Mouse (Mus musculus) hindbrain, embryonic 16.5 days (tissue): ENCODE data around the gene Ppp1r3a. TPM values are rescaled to one million over a fixed set of nuclear protein-coding genes. Genes with fewer than 3 reads are reported as not detected.
"Not testable (repeated sequence)": the region's sequence is repeated elsewhere in the genome, so short reads cannot be mapped to it uniquely, and the experiment has no call there.

Source experiments
- ATAC-seq: fragments of 200-750 bp; cut with Nextera tagmentation; 2 replicates; pipeline ENCODE4 v1.8.0; 2017; ENCODE audit warnings: moderate TSS enrichment, moderate library complexity
- H3K27ac ChIP-seq: fragments of 300-500 bp; sonication (generic); 2 replicates; pipeline ENCODE4 v1.5.1; 2014; ENCODE audit warnings: low read depth, mild to moderate bottlenecking, control low read depth, low read length, moderate library complexity
- H3K27me3 ChIP-seq: fragments of 300-500 bp; sonication (generic); replicated peaks from 2 replicates; pipeline ENCODE4 v1.6.1; 2014; ENCODE audit warnings: low read length; ENCODE audit not compliant: control insufficient read depth, insufficient read depth
- H3K36me3 ChIP-seq: fragments of 300-500 bp; sonication (generic); 2 replicates; pipeline ENCODE4 v1.6.1; 2014; ENCODE audit warnings: mild to moderate bottlenecking, low read length, moderate library complexity, mixed read lengths; ENCODE audit not compliant: control insufficient read depth, insufficient read depth
- H3K4me1 ChIP-seq: fragments of 300-500 bp; sonication (generic); 2 replicates; pipeline ENCODE4 v1.6.1; 2014; ENCODE audit warnings: low read depth, low read length; ENCODE audit not compliant: control insufficient read depth, insufficient read depth
- H3K4me2 ChIP-seq: fragments of 300-500 bp; sonication (generic); 2 replicates; pipeline ENCODE4 v1.6.1; 2014; ENCODE audit warnings: mild to moderate bottlenecking, low read length, control low read depth, moderate library complexity
- H3K4me3 ChIP-seq: fragments of 300-500 bp; sonication (generic); 2 replicates; pipeline ENCODE4 v1.5.1; 2014; ENCODE audit warnings: mild to moderate bottlenecking, low read length, control low read depth, moderate library complexity
- H3K9ac ChIP-seq: fragments of 300-500 bp; sonication (generic); 2 replicates; pipeline ENCODE4 v1.6.1; 2014; ENCODE audit warnings: low read depth, mild to moderate bottlenecking, control low read depth, low read length, moderate library complexity
- H3K9me3 ChIP-seq: fragments of 300-500 bp; sonication (generic); 2 replicates; pipeline ENCODE4 v1.6.1; 2014; ENCODE audit warnings: mild to moderate bottlenecking, low read length, moderate library complexity; ENCODE audit not compliant: control insufficient read depth
- WGBS: fragments of 180-500 bp; shearing (Covaris S2); extraction: QIAGEN DNeasy Blood & Tissue Kit; methylation state at CpG from one replicate; pipeline ENCODE4 v1.1.7; 2014; 5-methylcytosine and 5-hydroxymethylcytosine counted together
- polyA plus RNA-seq: library from polyadenylated mRNA; unstranded; fragments of >200 nt; fragmentation: Nextera tagmentation; extraction: Ambion mirVana; gene quantifications from 2 replicates; pipeline ENCODE4 v1.2.1, GENCODE M21; 2015

The Ppp1r3a gene
- polyA plus RNA-seq, 1 experiment from 2014 or later = not detected

DNA sequence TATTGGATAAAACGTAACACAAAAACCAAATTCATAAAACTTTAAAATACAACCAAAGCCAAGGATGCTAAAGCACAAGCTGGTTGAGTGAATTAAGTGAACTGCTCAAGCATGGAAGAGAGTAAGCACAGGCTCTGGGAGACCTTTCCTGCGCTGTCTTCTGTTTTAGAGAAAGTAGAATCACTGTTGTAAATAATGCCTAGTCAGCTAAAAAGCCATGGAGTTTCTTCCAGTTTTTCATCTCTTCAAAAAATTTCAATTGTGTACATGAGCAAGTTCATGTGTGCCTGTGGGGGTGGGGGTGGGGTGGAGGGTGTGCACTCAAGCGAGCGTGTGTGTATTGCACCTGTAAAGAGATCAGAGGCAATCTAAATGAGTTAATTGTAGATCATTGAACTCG is 24.1 kb downstream of the Ppp1r3a start:
- H3K9me3 ChIP-seq = no peaks in the 10 kb centered on the region
- no peaks in the 10 kb centered on the region for H3K36me3 ChIP-seq
- no peak overlapping the region for H3K9ac ChIP-seq
- H3K4me2 ChIP-seq = no peak overlapping the region
- no peak for ATAC-seq
- no peaks in the 10 kb centered on the region for H3K4me1 ChIP-seq
- no peak overlapping the region for H3K27ac ChIP-seq
- WGBS = 85% methylated on average over 5 of the region's 5 CpGs
- no peak overlapping the region for H3K4me3 ChIP-seq
- H3K27me3 ChIP-seq = no peaks in the 10 kb centered on the region

DNA sequence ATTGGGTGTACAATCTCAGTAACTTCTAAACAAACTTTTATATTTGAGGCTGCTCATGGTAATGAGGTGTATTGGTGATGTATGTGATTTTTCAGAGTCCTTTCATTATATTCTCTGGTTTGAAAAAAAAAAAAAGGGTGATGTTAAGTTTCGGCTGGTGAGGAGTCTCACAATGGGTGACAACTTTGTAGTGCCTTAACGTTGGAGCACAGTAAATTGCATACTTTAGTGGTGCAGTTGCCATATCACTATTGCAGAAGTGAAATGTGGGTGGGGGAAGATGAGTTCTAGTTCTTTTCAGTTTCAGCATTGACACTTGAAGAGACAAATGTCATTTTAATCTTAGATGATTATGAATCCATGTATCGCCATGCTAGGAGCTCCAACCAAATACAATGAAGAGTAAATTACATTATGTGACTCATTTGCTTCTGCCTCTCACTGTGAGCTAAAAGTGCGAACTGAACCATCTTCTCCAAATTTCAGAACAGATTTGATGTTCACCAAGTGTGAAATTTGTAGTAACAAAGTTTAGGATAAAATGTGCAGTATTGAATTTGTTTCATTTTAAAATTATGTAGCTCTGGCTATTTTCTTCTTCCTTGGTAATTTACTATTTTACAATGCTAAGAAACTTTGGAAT is 34.2 kb downstream of the Ppp1r3a start:
- H3K9ac ChIP-seq = no peak overlapping the region
- H3K9me3 ChIP-seq = no peaks in the 10 kb centered on the region
- H3K4me2 ChIP-seq = no peak overlapping the region
- no peaks in the 10 kb centered on the region for H3K4me1 ChIP-seq
- no peaks in the 10 kb centered on the region for H3K36me3 ChIP-seq
- ATAC-seq = no peak
- no peak overlapping the region for H3K27ac ChIP-seq
- 59% methylated on average over 4 of the region's 4 CpGs for WGBS
- H3K27me3 ChIP-seq = no peaks in the 10 kb centered on the region
- no peak overlapping the region for H3K4me3 ChIP-seq

DNA sequence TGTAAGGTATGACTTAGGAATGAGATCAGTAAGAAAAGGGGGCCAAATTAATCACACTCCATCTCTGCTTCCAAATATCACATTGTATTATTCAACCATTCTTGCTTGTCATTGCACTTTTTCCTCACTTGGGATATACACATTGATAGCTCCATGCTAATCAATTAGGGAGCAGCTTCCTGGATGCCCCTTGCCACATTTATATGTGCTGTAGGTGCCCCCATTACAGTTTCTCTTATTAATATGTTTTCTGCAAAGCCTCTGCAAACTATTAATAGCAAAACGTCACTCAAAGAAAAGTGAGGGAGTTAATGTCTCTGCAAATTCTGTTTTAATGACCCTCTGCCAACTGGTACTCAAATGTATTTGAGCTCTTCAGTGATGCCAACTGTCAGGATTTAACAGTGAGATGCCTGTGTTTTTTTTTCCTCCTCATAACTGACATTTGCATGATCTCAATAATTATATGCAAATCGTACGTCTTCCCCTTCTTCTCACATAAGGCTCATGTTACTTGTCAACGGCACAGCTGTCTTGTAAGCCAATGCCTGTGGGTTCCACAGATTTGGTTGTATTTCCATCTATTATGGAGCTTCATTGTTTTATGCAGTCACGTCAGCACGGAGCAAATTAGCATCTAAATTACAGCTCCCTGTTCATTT is 34.8 kb downstream of the Ppp1r3a start:
- Histone ChIP-seq H3K9ac (no peak overlapping the region), H3K4me3 (no peak overlapping the region), H3K4me2 (no peak overlapping the region), H3K27ac (no peak overlapping the region), H3K9me3 (no peaks in the 10 kb centered on the region), H3K27me3 (no peaks in the 10 kb centered on the region), H3K4me1 (no peaks in the 10 kb centered on the region), H3K36me3 (no peaks in the 10 kb centered on the region)
- WGBS = 35% methylated on average over 6 of the region's 6 CpGs
- ATAC-seq = 0 out of 2 replicates have a peak, but pooled peaks have one; percentile 30

DNA sequence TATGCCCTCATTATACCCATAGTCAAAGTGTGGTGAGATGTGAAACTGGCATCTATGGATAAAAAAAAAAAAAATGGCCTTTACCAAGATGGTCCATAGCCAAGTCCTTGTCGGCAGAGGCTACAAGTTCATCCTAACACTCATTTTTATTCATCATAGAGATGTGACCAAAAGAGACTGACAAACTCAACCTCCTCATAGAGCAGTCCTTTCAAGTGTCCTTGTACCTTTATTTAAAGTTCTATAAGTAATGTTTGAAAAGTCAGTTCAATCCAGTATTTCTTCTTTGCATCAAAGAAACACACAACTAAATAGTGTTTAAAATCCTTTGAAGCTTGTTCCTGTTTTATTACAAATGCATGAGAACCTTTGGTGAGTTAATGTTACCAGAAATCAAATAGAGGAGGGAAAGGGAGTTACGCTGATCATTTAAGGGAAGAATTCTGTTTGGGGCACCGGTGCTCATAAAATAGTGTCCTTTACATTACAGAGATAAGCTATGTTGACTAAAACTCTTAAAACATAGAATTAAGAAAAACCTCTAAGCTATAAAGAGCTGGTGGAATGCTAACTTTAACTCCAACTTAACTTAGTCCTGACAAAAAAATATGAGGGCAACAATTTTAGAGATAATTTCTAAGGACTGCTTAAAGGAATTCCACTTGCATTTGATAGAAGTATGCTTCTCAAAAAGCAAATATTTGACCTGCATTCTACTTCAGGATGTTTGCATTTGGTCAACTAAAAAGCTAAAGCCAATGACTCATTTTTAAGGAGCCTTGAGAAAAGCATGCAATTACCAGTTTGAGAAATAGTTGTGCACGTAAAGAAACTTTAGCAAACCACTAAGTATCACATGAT is 39.7 kb downstream of the Ppp1r3a start:
- no peaks in the 10 kb centered on the region for H3K4me1 ChIP-seq
- no peak overlapping the region for H3K27ac ChIP-seq
- 90% methylated on average over 4 of the region's 4 CpGs for WGBS
- ATAC-seq = no peak
- no peak overlapping the region for H3K4me2 ChIP-seq
- no peak overlapping the region for H3K4me3 ChIP-seq
- no peaks in the 10 kb centered on the region for H3K36me3 ChIP-seq
- no peaks in the 10 kb centered on the region for H3K9me3 ChIP-seq
- H3K27me3 ChIP-seq = no peaks in the 10 kb centered on the region
- no peak overlapping the region for H3K9ac ChIP-seq

DNA sequence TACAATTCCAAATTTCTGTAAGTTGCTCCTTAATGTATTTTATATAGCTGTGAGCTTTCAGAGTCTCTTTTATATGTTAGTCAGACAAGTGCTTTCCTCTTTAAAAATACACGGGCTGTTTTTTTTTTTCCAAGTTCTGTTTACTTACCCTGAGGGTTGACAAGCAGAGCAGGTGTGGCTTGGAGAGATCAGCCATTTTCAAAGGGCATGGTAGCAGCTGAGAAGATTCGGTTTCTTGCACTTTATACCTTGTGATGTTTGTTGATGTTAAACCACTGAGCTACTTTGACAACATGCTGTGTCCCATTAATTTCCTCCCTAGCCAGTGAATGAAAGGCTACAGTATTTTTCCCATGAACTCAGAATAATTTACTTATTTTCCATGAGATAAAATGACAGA is 42.9 kb downstream of the Ppp1r3a start:
- Histone ChIP-seq H3K4me1 (no peaks in the 10 kb centered on the region), H3K27me3 (no peaks in the 10 kb centered on the region), H3K9ac (no peak overlapping the region), H3K9me3 (no peaks in the 10 kb centered on the region), H3K4me2 (no peak overlapping the region), H3K27ac (no peak overlapping the region), H3K4me3 (no peak overlapping the region), H3K36me3 (no peaks in the 10 kb centered on the region)
- no peak for ATAC-seq
- 51% methylated on average over 2 of the region's 2 CpGs for WGBS

DNA sequence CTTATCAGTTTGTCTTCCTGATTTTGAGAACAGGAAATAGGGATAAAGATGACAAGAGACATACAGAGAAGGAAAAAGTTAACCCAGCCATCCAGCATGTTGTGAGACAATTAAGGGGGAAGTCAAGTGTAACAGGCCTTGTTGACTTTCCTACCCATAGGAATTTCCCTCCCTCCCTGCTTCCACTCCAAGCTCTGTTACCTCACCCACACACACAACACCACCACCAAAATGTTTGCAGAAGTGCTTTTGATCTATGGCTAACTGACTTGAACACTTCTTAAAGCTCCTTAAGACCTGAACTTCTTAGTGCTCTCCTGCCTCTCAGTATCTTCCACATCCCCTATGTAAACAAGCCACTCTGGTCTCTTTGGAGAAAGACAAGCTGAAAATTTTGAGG is 55.0 kb downstream of the Ppp1r3a start:
- Histone ChIP-seq H3K4me3 (no peak overlapping the region), H3K4me2 (no peak overlapping the region), H3K36me3 (no peaks in the 10 kb centered on the region), H3K27me3 (no peaks in the 10 kb centered on the region), H3K9ac (no peak overlapping the region), H3K27ac (no peak overlapping the region), H3K4me1 (no peaks in the 10 kb centered on the region), H3K9me3 (no peaks in the 10 kb centered on the region)
- ATAC-seq = no peak

DNA sequence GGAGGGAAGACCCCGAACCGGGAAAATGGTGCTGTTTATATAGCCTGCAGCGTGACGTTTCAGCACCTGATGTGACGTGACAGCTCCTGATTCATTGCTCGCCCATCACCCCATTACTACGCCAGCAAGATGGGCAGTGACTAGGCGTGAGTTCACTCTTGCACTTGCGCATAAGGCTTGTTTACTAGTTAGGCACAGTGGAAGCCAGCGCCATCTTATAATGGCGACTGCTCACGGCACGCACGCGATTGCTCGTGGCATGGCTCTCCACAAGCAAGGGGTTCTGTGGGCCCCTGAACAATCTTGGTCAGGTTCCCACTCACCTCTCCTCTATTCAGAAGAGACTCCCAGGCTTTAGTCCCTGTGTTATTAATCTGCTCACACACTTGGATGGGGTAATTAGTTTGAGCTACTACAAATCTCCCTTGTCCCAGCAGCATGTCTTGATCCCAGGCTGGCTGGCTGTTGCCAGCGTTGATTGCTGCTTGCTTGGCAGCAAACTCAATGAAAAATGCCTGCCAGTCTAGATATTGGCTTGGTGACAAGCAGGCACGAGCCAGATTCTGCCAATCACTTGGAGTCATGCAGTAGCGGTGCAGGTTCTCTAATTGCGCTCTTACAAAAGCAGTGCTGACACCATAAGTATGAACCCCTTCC is 75.7 kb downstream of the Ppp1r3a start:
- not testable (repeated sequence) for H3K9me3 ChIP-seq, H3K4me3 ChIP-seq, H3K36me3 ChIP-seq, H3K27me3 ChIP-seq, H3K27ac ChIP-seq, H3K9ac ChIP-seq, H3K4me1 ChIP-seq, H3K4me2 ChIP-seq
- 81% methylated on average over 20 of the region's 20 CpGs for WGBS
- ATAC-seq = peak; percentile 65

DNA sequence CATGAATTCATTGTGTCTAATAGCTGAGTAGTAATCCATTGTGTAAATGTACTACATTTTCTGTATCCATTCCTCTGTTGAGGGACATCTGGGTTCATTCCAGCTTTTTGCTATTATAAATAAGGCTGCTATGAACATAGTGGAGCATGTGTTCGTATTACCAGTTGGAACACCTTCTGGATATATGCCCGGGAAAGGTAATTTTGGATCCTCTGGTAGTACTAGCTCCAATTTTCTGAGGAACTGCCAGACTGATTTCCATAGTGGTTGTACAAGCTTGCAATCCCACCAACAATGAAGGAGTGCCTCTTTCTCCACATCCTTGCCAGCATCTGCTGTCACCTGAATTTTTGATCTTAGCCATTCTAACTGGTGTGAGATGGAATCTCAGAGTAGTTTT is 86.1 kb downstream of the Ppp1r3a start:
- H3K4me2 ChIP-seq, H3K9me3 ChIP-seq, H3K36me3 ChIP-seq, H3K9ac ChIP-seq, H3K27me3 ChIP-seq, ATAC-seq, H3K4me1 ChIP-seq, H3K27ac ChIP-seq, H3K4me3 ChIP-seq: not testable (repeated sequence)
- WGBS = 91% methylated on average over 2 of the region's 2 CpGs

DNA sequence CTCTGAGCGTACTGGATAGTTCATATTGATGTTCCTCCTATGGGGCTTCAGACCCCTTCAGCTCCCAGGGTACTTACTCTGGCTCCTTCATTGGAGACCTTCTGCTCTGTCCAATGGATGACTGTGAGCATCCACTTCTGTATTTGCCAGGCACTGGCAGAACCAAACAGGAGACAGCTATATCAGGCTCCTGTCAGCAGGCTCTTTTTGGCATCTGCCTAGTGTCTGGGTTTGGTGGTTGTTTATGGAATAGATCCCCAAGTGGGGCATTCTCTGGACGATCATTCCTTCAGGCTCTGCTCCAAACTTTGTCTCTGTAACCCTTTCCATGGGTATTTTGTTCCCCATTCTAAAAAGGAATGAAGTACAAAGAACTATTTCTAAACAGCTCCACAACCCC is 87.4 kb downstream of the Ppp1r3a start:
- H3K4me3 ChIP-seq, H3K4me2 ChIP-seq, H3K4me1 ChIP-seq, H3K9me3 ChIP-seq, H3K27me3 ChIP-seq, ATAC-seq, H3K27ac ChIP-seq, H3K9ac ChIP-seq, H3K36me3 ChIP-seq: not testable (repeated sequence)
- WGBS = 88% methylated on average over 2 of the region's 2 CpGs
